Comparison of ENCODE assay signal across 9 mouse cellular contexts in the genomic region with DNA sequence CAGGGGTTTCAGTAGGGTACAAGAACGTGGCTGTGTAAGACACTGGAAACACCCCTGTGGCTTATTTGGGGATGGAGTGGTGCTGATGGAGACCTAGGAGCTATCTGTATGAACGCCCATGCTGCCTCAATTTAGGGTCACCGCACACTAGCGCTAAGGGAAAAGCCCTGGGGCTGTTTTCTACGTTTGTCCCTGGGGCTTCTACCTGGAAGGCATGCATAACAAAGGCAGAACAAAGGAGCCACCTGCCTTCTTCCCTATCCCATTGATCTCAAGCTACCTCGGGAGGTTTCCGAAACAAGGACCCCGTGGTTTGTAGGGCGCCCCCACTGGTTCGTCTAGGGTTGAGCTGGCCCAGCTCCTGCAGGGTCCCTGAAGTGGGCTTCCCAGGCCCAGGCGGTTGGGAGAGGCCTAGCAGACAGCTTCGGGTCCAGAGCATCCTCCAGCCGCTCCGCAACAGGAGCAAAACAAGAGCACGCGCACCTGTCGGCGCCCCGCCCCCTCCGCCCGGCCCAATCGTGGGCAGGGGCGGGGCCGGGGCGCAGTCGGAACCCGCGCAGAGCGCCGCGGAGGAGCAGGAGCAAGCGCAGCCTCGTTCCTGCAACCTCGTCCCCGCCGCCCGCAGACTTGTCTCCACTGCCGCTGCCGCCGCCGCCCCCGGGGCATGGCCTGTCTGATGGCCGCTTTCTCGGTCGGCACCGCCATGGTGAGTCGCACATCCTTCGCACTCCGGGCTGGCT. TPM values are rescaled to one million over a fixed set of nuclear protein-coding genes. Genes with fewer than 3 reads are reported as not detected.
A peak's percentile ranks its signal among the peaks of the same experiment; 100 is the strongest.
DNase-seq lines count a peak whose midpoint lies in the region; ATAC-seq and TF ChIP-seq lines count a peak whose summit lies in the region.
"Had no signal": no experiment of that assay in that cellular context is flagged by ENCODE, and none has a peak within 500 bp of the region (broad histone marks: within the 10 kb centered on the region; RNA-seq: fewer than 3 reads in every experiment).

A gene (plus strand): TSS at position 525 of the 740 bp plus-strand sequence.

- no peak within 1 kb of the TSS for H3K27ac ChIP-seq in limb, embryonic 14.5 days (replicated peaks; ENCODE audit: low read depth, low read length)
- H3K27ac ChIP-seq in midbrain, embryonic 15.5 days: peak within 1 kb of the TSS; percentile 86

- H3K4me2 ChIP-seq in limb, embryonic 14.5 days (replicated peaks; ENCODE audit: low read depth, low read length, severe bottlenecking): peak within 1 kb of the TSS; percentile 69
- peak within 1 kb of the TSS; percentile 81 for H3K4me2 ChIP-seq in midbrain, embryonic 15.5 days

- peak within 1 kb of the TSS; percentile 41 for H3K4me3 ChIP-seq in limb, embryonic 14.5 days (replicated peaks; ENCODE audit: low read length)
- H3K4me3 ChIP-seq in midbrain, embryonic 15.5 days: peak within 1 kb of the TSS; percentile 61

- H3K27me3 ChIP-seq in limb, embryonic 14.5 days (ENCODE audit: control insufficient read depth, insufficient read depth, low read length): peaks cover 20% of the 10 kb centered on the region
- H3K27me3 ChIP-seq in midbrain, embryonic 15.5 days (replicated peaks): no peaks in the 10 kb centered on the region

- DNase-seq in kidney, adult 18-20 months: peak; percentile 60
- no peak for DNase-seq in kidney, adult 11 months
- peak; percentile 86 for DNase-seq in cerebellum, adult 9-11 months
- peak; percentile 57 to 70 for DNase-seq in frontal cortex, postnatal 10 days (ENCODE audit: low spot score in 2 of 2)
- peak; percentile 20 for DNase-seq in kidney, adult 9 months
- DNase-seq in limb, embryonic 14.5 days (ENCODE audit: low spot score): peak; percentile 50
- DNase-seq in spleen, postnatal 36 days (ENCODE audit: low spot score in 2 of 2): peak; percentile 75 to 77

- peak; percentile 63 for ATAC-seq in limb, embryonic 14.5 days (ENCODE audit: low FRiP score, low read depth)
- peak; percentile 88 for ATAC-seq in midbrain, embryonic 15.5 days (replicated peaks)
- ATAC-seq: Patski had no signal

- peaks cover 11% of the 10 kb centered on the region for H3K4me1 ChIP-seq in limb, embryonic 14.5 days (ENCODE audit: control insufficient read depth, insufficient read depth, low read length)
- peaks cover 34% of the 10 kb centered on the region for H3K4me1 ChIP-seq in midbrain, embryonic 15.5 days

- no peak for TF ChIP-seq POLR2A in limb, embryonic 14.5 days (IDR thresholded peaks at IDR 0.05; ENCODE audit: borderline replicate concordance, extremely low read depth, insufficient read depth, insufficient read length)

- WGBS in limb, embryonic 14.5 days: 6% methylated on average over 16 of the region's 49 CpGs
- 1% methylated on average over 47 of the region's 49 CpGs for WGBS in midbrain, embryonic 15.5 days

- H3K9me3 ChIP-seq in limb, embryonic 14.5 days (ENCODE audit: control insufficient read depth, low read length): no peaks in the 10 kb centered on the region; the same call in 1 of the 2 replicates
- H3K9me3 ChIP-seq in midbrain, embryonic 15.5 days: no peaks in the 10 kb centered on the region

- H3K9ac ChIP-seq in limb, embryonic 14.5 days (ENCODE audit: low read depth, low read length, severe bottlenecking): peak within 1 kb of the TSS; percentile 12
- H3K9ac ChIP-seq in midbrain, embryonic 15.5 days: peak within 1 kb of the TSS; percentile 59

- H3K36me3 ChIP-seq in limb, embryonic 14.5 days (ENCODE audit: control insufficient read depth, insufficient read depth, low read length): no peaks in the 10 kb centered on the region
- H3K36me3 ChIP-seq in midbrain, embryonic 15.5 days (replicated peaks): no peaks in the 10 kb centered on the region

RNA-seq across cellular contexts. Expression of the gene that starts here (rescaled TPM):
- 3.2 and 3.4 TPM in 2 replicates for polyA plus RNA-seq in limb, embryonic 14.5 days (2012; rRNA removed)
- 6.8 and 7.5 TPM in 2 replicates for polyA plus RNA-seq in limb, embryonic 14.5 days (2014; fragmentation: Nextera tagmentation; extraction: Ambion mirVana)
- polyA plus RNA-seq in midbrain, embryonic 15.5 days (2015; fragmentation: Nextera tagmentation; extraction: Ambion mirVana): 22.6 and 23.8 TPM in 2 replicates
